Mouse (Mus musculus) midbrain, postnatal 0 days (tissue): ENCODE measurements around the gene Rpl10a. TPM values are rescaled to one million over a fixed set of nuclear protein-coding genes. Genes with fewer than 3 reads are reported as not detected.
"Not testable (repeated sequence)": the region's sequence is repeated elsewhere in the genome, so short reads cannot be mapped to it uniquely, and the experiment has no call there.

Experiments used
- ATAC-seq: fragments of 200-750 bp; cut with Nextera tagmentation; 2 replicates; pipeline ENCODE4 v1.8.0; 2017; ENCODE audit warnings: moderate number of reproducible peaks, mild to moderate bottlenecking, moderate TSS enrichment, moderate library complexity; ENCODE audit not compliant: low FRiP score
- DNase-seq: peaks from one replicate; pipeline ENCODE4 v3.0.0-alpha.2; 2015; ENCODE audit warnings: low spot score
- H3K27ac ChIP-seq: fragments of 300-500 bp; sonication (generic); 2 replicates; pipeline ENCODE4 v1.5.1; 2014; ENCODE audit warnings: low read depth, mild to moderate bottlenecking, low read length, mixed read lengths
- H3K27me3 ChIP-seq: fragments of 300-500 bp; sonication (generic); 2 replicates; pipeline ENCODE4 v1.6.1; 2014; ENCODE audit warnings: low read length, control low read depth, mixed read lengths; ENCODE audit not compliant: insufficient read depth
- H3K36me3 ChIP-seq: fragments of 300-500 bp; sonication (generic); 2 replicates; pipeline ENCODE4 v1.6.1; 2014; ENCODE audit warnings: low read length, control low read depth, mixed read lengths; ENCODE audit not compliant: insufficient read depth
- H3K4me1 ChIP-seq: fragments of 300-500 bp; sonication (generic); 2 replicates; pipeline ENCODE4 v1.6.1; 2014; ENCODE audit warnings: mild to moderate bottlenecking, control low read depth, antibody characterized with exemption, low read length, mixed read lengths; ENCODE audit not compliant: insufficient read depth
- H3K4me2 ChIP-seq: fragments of 300-500 bp; sonication (generic); 2 replicates; pipeline ENCODE4 v1.6.1; 2014; ENCODE audit warnings: low read depth, mild to moderate bottlenecking, low read length, mixed read lengths; ENCODE audit not compliant: poor library complexity, severe bottlenecking
- H3K4me3 ChIP-seq: fragments of 300-500 bp; sonication (generic); 2 replicates; pipeline ENCODE4 v1.5.1; 2014; ENCODE audit warnings: low read depth, mild to moderate bottlenecking, low read length, moderate library complexity
- H3K9ac ChIP-seq: fragments of 300-500 bp; sonication (generic); replicated peaks from 2 replicates; pipeline ENCODE4 v1.6.1; 2014; ENCODE audit warnings: mild to moderate bottlenecking, low read length, moderate library complexity, mixed read lengths; ENCODE audit not compliant: poor library complexity, severe bottlenecking
- H3K9me3 ChIP-seq: fragments of 300-500 bp; sonication (generic); 2 replicates; pipeline ENCODE4 v1.6.1; 2016; ENCODE audit warnings: low read length, control low read depth
- CTCF ChIP-seq: IDR thresholded peaks from 2 replicates; pipeline ENCODE4 v1.5.1; 2016; ENCODE audit warnings: antibody characterized with exemption, mild to moderate bottlenecking
- WGBS: fragments of 180-500 bp; shearing (Covaris S2); extraction: QIAGEN DNeasy Blood & Tissue Kit; methylation state at CpG from one replicate; pipeline ENCODE4 v1.1.7; 2014; 5-methylcytosine and 5-hydroxymethylcytosine counted together
- polyA plus RNA-seq: library from polyadenylated mRNA; unstranded; fragments of >200 nt; fragmentation: Nextera tagmentation; extraction: Ambion mirVana; gene quantifications from 2 replicates; pipeline ENCODE4 v1.2.1, GENCODE M21; 2015
- total RNA-seq: library from RNA; depleted of rRNA; stranded (reverse); fragments of >200 nt; gene quantifications from 2 replicates; pipeline ENCODE4 v1.2.3, GENCODE M21; 2014

The Rpl10a gene
- total and polyA plus RNA-seq, 2 experiments from 2014 or later: 365 to 810 TPM

- DNase-seq (no peak), ATAC-seq (no peak; the same call in 1 of the 2 replicates)
- H3K4me1 ChIP-seq: peaks cover 6% of the 10 kb centered on the region; the same call in 1 of the 2 replicates
- peaks cover 11% of the 10 kb centered on the region for H3K27me3 ChIP-seq
- H3K27ac ChIP-seq: no peak overlapping the region
- WGBS: 2% methylated on average over 23 of the region's 29 CpGs
- H3K4me2 ChIP-seq: peak overlapping the region; percentile 97
- H3K9me3 ChIP-seq: no peaks in the 10 kb centered on the region
- TF ChIP-seq CTCF: no peak
- H3K4me3 ChIP-seq: peak overlapping the region; percentile 49
- H3K9ac ChIP-seq: peak overlapping the region; percentile 62; the same call in 1 of the 2 replicates
- H3K36me3 ChIP-seq: no peaks in the 10 kb centered on the region
Observed at GRCm38 (mm10) chr17:28351353-28351890, 23.2 kb downstream of the Rpl10a start.

GRCm38 (mm10) chr17:28352018-28352417 lies 23.7 kb downstream of the Rpl10a start:
- DNase-seq: no peak

GRCm38 (mm10) chr17:28355871-28356270 lies 27.6 kb downstream of the Rpl10a start:
- Histone ChIP-seq H3K36me3 (no peaks in the 10 kb centered on the region), H3K4me2 (no peak overlapping the region), H3K9ac (no peak overlapping the region), H3K9me3 (no peaks in the 10 kb centered on the region), H3K27ac (no peak overlapping the region), H3K4me1 (0 out of 2 replicates have a peak, but pooled peaks cover 3% of the 10 kb centered on the region), H3K4me3 (no peak overlapping the region), H3K27me3 (peaks cover 30% of the 10 kb centered on the region)
- ATAC-seq: no peak
- no peak for TF ChIP-seq CTCF
- DNase-seq: no peak
- 89% methylated on average over 12 of the region's 12 CpGs for WGBS

More at GRCm38 (mm10) chr17:28352018-28352417, 23.7 kb downstream of the Rpl10a start:
- Histone ChIP-seq H3K27ac (no peak overlapping the region), H3K4me2 (peak overlapping the region; percentile 97; the same call in 1 of the 2 replicates), H3K4me1 (peaks cover 6% of the 10 kb centered on the region; the same call in 1 of the 2 replicates), H3K9me3 (no peaks in the 10 kb centered on the region), H3K4me3 (no peak overlapping the region), H3K9ac (no peak overlapping the region), H3K27me3 (peaks cover 11% of the 10 kb centered on the region), H3K36me3 (no peaks in the 10 kb centered on the region)
- WGBS: 25% methylated on average over 11 of the region's 11 CpGs
- ATAC-seq: no peak
- TF ChIP-seq CTCF: no peak

GRCm38 (mm10) chr17:28358576-28359261 lies 30.4 kb downstream of the Rpl10a start:
- WGBS: 18% methylated on average over 24 of the region's 24 CpGs
- peaks cover 38% of the 10 kb centered on the region for H3K27me3 ChIP-seq
- not testable (repeated sequence) for H3K27ac ChIP-seq, H3K9ac ChIP-seq, H3K9me3 ChIP-seq, H3K4me1 ChIP-seq, H3K4me2 ChIP-seq, H3K4me3 ChIP-seq, H3K36me3 ChIP-seq, ATAC-seq, DNase-seq

GRCm38 (mm10) chr17:28360531-28361277 lies 32.4 kb downstream of the Rpl10a start:
- H3K4me2 ChIP-seq: no peak overlapping the region
- no peak overlapping the region for H3K27ac ChIP-seq
- peaks cover 52% of the 10 kb centered on the region for H3K27me3 ChIP-seq
- TF ChIP-seq CTCF: no peak
- H3K9ac ChIP-seq: no peak overlapping the region
- 0 out of 2 replicates have a peak, but pooled peaks cover 5% of the 10 kb centered on the region for H3K4me1 ChIP-seq
- no peaks in the 10 kb centered on the region for H3K36me3 ChIP-seq
- DNase-seq (no peak), ATAC-seq (no peak)
- 82% methylated on average over 9 of the region's 9 CpGs for WGBS
- no peaks in the 10 kb centered on the region for H3K9me3 ChIP-seq
- H3K4me3 ChIP-seq: no peak overlapping the region
